Mouse (Mus musculus): Measurements from ENCODE around the gene Scml4. TPM values are rescaled to one million over a fixed set of nuclear protein-coding genes. Genes with fewer than 3 reads are reported as not detected.

Gene Scml4
- total and polyA plus RNA-seq, 3 experiments: 0.03 to 0.08 TPM; not detected in 1

GRCm38 (mm10) chr10:42991018-42991417 lies 130.8 kb downstream of the Scml4 start:
- Histone ChIP-seq H3K4me1 (ENCODE audit: control insufficient read depth in 1 of 2, insufficient read depth in 2 of 2, low read length in 2 of 2) (no peaks in the 10 kb centered on the region), H3K9ac (ENCODE audit: control insufficient read depth, low read depth, low read length, poor library complexity, severe bottlenecking) (no peak overlapping the region), H3K36me3 (ENCODE audit: control insufficient read depth in 1 of 2, insufficient read depth in 2 of 2, low read length in 2 of 2) (no peaks in the 10 kb centered on the region), H3K27me3 (ENCODE audit: control insufficient read depth in 1 of 2, insufficient read depth in 2 of 2, low read length in 2 of 2) (no peaks in the 10 kb centered on the region; a peak in 2 of 4 replicates), H3K79me2 (ENCODE audit: control insufficient read depth, insufficient read depth, low read length, poor library complexity) (no peaks in the 10 kb centered on the region), H3K9me3 (replicated peaks; ENCODE audit: insufficient read depth, low read length) (no peaks in the 10 kb centered on the region), H3K4me3 (ENCODE audit: control insufficient read depth in 1 of 2, insufficient read depth in 1 of 2, low read depth in 2 of 2, low read length in 2 of 2) (no peak overlapping the region), H3K27ac (ENCODE audit: control insufficient read depth, low read depth, low read length) (no peak overlapping the region)
- TF ChIP-seq EP300 (IDR thresholded peaks at IDR 0.05; ENCODE audit: low read depth in 1 of 2, low read length in 2 of 2) (no peak), BHLHE40 (IDR thresholded peaks at IDR 0.05; ENCODE audit: borderline replicate concordance, low read depth, low read length) (no peak), NRF1 (IDR thresholded peaks at IDR 0.05; ENCODE audit: insufficient read depth, low read depth, low read length, poor library complexity, severe bottlenecking) (no peak), JUND (IDR thresholded peaks at IDR 0.05; ENCODE audit: low read depth, low read length) (no peak), MEF2A (IDR thresholded peaks at IDR 0.05; ENCODE audit: extremely low read depth, insufficient replicate concordance, low read depth, low read length, poor library complexity, severe bottlenecking) (no peak), CTCF (IDR thresholded peaks at IDR 0.05 in 2 of 3, conservative IDR thresholded peaks at IDR 0.05 in 1 of 3; ENCODE audit: control insufficient read depth in 1 of 3, insufficient read depth in 1 of 3, low read depth in 2 of 3, low read length in 3 of 3, poor library complexity in 1 of 3, severe bottlenecking in 1 of 3) (no peak), ETS1 (IDR thresholded peaks at IDR 0.05; ENCODE audit: low read depth, low read length) (no peak), SIN3A (IDR thresholded peaks at IDR 0.05; ENCODE audit: low read length) (no peak), TAL1 (IDR thresholded peaks at IDR 0.05; ENCODE audit: low read length) (no peak), POLR2A (IDR thresholded peaks at IDR 0.05; ENCODE audit: control insufficient read depth in 1 of 2, insufficient read depth in 1 of 2, low read depth in 1 of 2, low read length in 2 of 2, poor library complexity in 1 of 2) (no peak), MAZ (IDR thresholded peaks at IDR 0.05; ENCODE audit: low read depth, low read length) (no peak), GATA1 (IDR thresholded peaks at IDR 0.05; ENCODE audit: low read depth, low read length) (no peak), RAD21 (IDR thresholded peaks at IDR 0.05; ENCODE audit: low read depth, low read length) (no peak), MAFK (IDR thresholded peaks at IDR 0.05; ENCODE audit: borderline replicate concordance, low read depth, low read length) (no peak)
- DNase-seq (ENCODE audit: low read depth, low spot score): no peak

DNA sequence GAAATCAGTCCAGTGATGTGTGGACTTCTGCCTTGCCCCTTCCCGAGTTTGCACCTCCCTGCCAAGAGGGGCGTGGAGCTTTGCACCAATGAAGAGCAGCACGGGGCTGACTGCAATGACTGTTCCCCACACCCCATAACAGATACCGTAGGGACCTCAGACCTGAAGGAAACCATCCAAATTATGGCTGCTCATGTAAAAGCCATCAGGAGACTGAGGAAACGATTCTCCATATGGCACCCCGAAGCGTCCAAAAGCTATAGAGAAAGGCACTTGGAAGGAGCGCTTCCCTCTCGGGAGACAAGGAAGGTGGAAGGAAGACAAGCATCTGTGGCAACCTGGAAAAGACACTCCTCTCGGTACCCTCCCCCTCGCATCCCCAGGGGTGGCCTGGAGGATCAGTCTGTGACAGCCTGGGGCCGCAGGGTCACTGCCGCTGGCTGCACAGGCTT lies 134.2 kb downstream of the Scml4 start:
- Histone ChIP-seq H3K9me3 (replicated peaks; ENCODE audit: insufficient read depth, low read length) (no peaks in the 10 kb centered on the region), H3K4me3 (ENCODE audit: control insufficient read depth in 1 of 2, insufficient read depth in 1 of 2, low read depth in 2 of 2, low read length in 2 of 2) (no peak overlapping the region), H3K27ac (ENCODE audit: control insufficient read depth, low read depth, low read length) (no peak overlapping the region), H3K79me2 (ENCODE audit: control insufficient read depth, insufficient read depth, low read length, poor library complexity) (no peaks in the 10 kb centered on the region), H3K27me3 (ENCODE audit: control insufficient read depth in 1 of 2, insufficient read depth in 2 of 2, low read length in 2 of 2) (no peaks in the 10 kb centered on the region; a peak in 2 of 4 replicates), H3K36me3 (ENCODE audit: control insufficient read depth in 1 of 2, insufficient read depth in 2 of 2, low read length in 2 of 2) (no peaks in the 10 kb centered on the region), H3K9ac (ENCODE audit: control insufficient read depth, low read depth, low read length, poor library complexity, severe bottlenecking) (no peak overlapping the region), H3K4me1 (ENCODE audit: control insufficient read depth in 1 of 2, insufficient read depth in 2 of 2, low read length in 2 of 2) (no peaks in the 10 kb centered on the region)
- no peak for DNase-seq (ENCODE audit: low read depth, low spot score)
- TF ChIP-seq ZC3H11A (IDR thresholded peaks at IDR 0.05; ENCODE audit: low read depth, low read length) (no peak), RAD21 (IDR thresholded peaks at IDR 0.05; ENCODE audit: low read depth, low read length) (no peak), USF1 (IDR thresholded peaks at IDR 0.05; ENCODE audit: low read depth, low read length) (no peak), ZMIZ1 (IDR thresholded peaks at IDR 0.05; ENCODE audit: low read depth, low read length) (no peak), CHD1 (IDR thresholded peaks at IDR 0.05; ENCODE audit: low read depth, low read length) (no peak), NRF1 (IDR thresholded peaks at IDR 0.05; ENCODE audit: insufficient read depth, low read depth, low read length, poor library complexity, severe bottlenecking) (no peak)

Measured in MEL (cell line).